Mouse (Mus musculus): ENCODE measurements around the gene Golga7b.

Golga7b gene

GRCm38 (mm10) chr19:42247519-42247918, at the start of gene Golga7b:
TSS of gene Golga7b (plus strand) at chr19:42247574.
- in situ Hi-C loops (cut with MseI, MboI), result no loop called here

GRCm38 (mm10) chr19:42198026-42198425, 49.3 kb upstream of the Golga7b start:
- in situ Hi-C loops (cut with MseI, MboI), result no loop called here

- in situ Hi-C loops (cut with MseI, MboI), result no loop called here
Observed at GRCm38 (mm10) chr19:42201696-42202381, 45.5 kb upstream of the Golga7b start, which contains the start of gene Sfrp5. TSS of gene Sfrp5 (minus strand) at chr19:42202252.

- in situ Hi-C loops (cut with MseI, MboI), result no loop called here
Observed at GRCm38 (mm10) chr19:42202467-42202866, 44.9 kb upstream of the Golga7b start.

- in situ Hi-C loops (cut with MseI, MboI), result no loop called here
Observed at GRCm38 (mm10) chr19:42204306-42204705, 43.1 kb upstream of the Golga7b start.

- in situ Hi-C loops (cut with MseI, MboI), result no loop called here
Observed at GRCm38 (mm10) chr19:42205201-42205600, 42.2 kb upstream of the Golga7b start.

- in situ Hi-C loops (cut with MseI, MboI), result no loop called here
Observed at GRCm38 (mm10) chr19:42209485-42209884, 37.9 kb upstream of the Golga7b start.

GRCm38 (mm10) chr19:42209976-42210375, 37.4 kb upstream of the Golga7b start:
- in situ Hi-C loops (cut with MseI, MboI), result no loop called here

- in situ Hi-C loops (cut with MseI, MboI), result no loop called here
Observed at GRCm38 (mm10) chr19:42211936-42212335, 35.4 kb upstream of the Golga7b start.

- in situ Hi-C loops (cut with MseI, MboI), result no loop called here
Observed at GRCm38 (mm10) chr19:42214601-42215000, 32.8 kb upstream of the Golga7b start.

- in situ Hi-C loops (cut with MseI, MboI), result loop anchor here (5.0 kb wide), 1 partner anchor 55 kb away; no protein-coding TSS in a partner anchor
Observed at GRCm38 (mm10) chr19:42216699-42217373, 30.5 kb upstream of the Golga7b start.

- in situ Hi-C loops (cut with MseI, MboI), result loop anchor here (5.0 kb wide), 1 partner anchor 55 kb away; no protein-coding TSS in a partner anchor
Observed at GRCm38 (mm10) chr19:42217374-42217763, 30.0 kb upstream of the Golga7b start.

GRCm38 (mm10) chr19:42226451-42226850, 20.9 kb upstream of the Golga7b start:
- in situ Hi-C loops (cut with MseI, MboI), result no loop called here

GRCm38 (mm10) chr19:42229499-42230287, 17.7 kb upstream of the Golga7b start:
- in situ Hi-C loops (cut with MseI, MboI), result no loop called here

- in situ Hi-C loops (cut with MseI, MboI), result no loop called here
Observed at GRCm38 (mm10) chr19:42230288-42230568, 17.1 kb upstream of the Golga7b start.

- in situ Hi-C loops (cut with MseI, MboI), result no loop called here
Observed at GRCm38 (mm10) chr19:42230986-42231385, 16.4 kb upstream of the Golga7b start.

GRCm38 (mm10) chr19:42237602-42238340, 9.6 kb upstream of the Golga7b start:
- in situ Hi-C loops (cut with MseI, MboI), result no loop called here

GRCm38 (mm10) chr19:42238341-42238715, 9.0 kb upstream of the Golga7b start:
- in situ Hi-C loops (cut with MseI, MboI), result no loop called here

- in situ Hi-C loops (cut with MseI, MboI), result no loop called here
Observed at GRCm38 (mm10) chr19:42240881-42241280, 6.5 kb upstream of the Golga7b start.

GRCm38 (mm10) chr19:42243401-42243800, 4.0 kb upstream of the Golga7b start:
- in situ Hi-C loops (cut with MseI, MboI), result no loop called here

- in situ Hi-C loops (cut with MseI, MboI), result no loop called here
Observed at GRCm38 (mm10) chr19:42246626-42247025, 748 bp upstream of the Golga7b start.

All from mouse trophoblast stem cell (cell line).